Mouse (Mus musculus) lung, postnatal 4 days (tissue): Measurements from ENCODE around the gene Srsf1.
A peak's percentile ranks its signal among the peaks of the same experiment; 100 is the strongest.

Source experiments
- DNase-seq, 2 experiments: peaks; one replicate each; pipeline ENCODE4 v3.0.0; 2021

Gene Srsf1

GRCm38 (mm10) chr11:88076394-88076793 lies 29.2 kb downstream of the Srsf1 start:
- no peak for DNase-seq

GRCm38 (mm10) chr11:88083699-88084098 lies 36.5 kb downstream of the Srsf1 start:
- DNase-seq = no peak

DNA sequence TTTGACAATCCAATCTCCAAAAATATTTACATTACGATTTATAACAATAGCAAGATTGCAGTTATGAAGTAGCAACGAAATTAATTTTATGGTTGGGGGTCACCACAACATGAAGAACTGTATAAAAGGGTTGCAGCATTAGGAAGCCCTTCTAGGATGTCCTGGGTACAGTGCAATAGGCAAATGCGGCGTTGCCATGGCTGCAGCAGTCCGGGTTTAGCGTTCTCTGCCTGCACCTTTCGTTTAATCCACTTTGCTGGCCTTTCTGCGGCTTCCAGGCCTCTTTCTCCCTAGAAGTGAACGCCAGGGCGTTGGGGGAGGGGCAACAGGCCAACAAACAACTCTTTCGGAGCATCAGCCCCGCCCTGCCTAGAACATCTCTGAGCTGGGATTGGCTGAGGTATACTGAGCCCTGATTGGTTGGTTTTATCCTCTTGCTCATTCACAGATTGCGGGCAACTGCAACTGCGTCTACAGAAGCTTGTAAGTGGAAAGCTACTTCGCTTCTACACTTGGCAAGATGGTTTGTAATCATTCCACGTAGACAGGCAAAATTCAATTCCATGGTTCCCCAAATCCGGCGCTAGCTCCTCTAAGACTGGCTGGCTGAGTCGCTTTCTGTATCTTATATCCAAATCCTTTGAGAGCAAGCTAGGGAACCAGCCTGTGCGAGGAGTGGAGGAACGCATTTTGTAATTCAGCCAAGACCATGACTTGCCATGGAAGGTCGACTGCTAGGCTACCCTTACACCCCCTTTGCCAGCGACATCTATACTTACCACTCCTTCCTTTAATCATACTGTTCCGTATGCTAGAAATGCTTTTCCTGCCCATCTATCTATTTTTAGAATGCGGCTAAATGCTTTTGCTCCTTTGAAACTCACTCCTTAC lies 39.8 kb downstream of the Srsf1 start:
- DNase-seq = peak; percentile 89 to 92

GRCm38 (mm10) chr11:88089150-88089549 lies 42.0 kb downstream of the Srsf1 start:
- no peak for DNase-seq

DNA sequence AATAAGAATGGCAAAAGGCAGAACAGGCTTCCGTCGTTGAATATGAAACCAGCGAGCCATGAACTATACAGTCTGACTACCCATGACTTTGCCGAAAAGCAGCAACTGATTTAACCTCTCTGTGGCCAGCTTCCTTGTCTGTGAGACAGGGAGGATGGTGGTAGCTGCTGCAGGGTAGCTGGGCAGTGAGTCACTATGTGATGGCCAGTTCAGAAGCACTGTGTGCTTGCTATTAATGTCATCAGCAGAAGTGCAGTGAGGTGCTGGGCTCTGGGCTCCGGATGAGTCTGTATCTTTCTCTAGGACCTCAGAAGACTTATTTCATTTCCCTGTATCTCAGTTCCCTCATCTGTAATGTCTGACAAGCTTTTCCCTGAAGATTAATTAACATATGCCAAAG lies 43.1 kb downstream of the Srsf1 start:
- DNase-seq = no peak

DNA sequence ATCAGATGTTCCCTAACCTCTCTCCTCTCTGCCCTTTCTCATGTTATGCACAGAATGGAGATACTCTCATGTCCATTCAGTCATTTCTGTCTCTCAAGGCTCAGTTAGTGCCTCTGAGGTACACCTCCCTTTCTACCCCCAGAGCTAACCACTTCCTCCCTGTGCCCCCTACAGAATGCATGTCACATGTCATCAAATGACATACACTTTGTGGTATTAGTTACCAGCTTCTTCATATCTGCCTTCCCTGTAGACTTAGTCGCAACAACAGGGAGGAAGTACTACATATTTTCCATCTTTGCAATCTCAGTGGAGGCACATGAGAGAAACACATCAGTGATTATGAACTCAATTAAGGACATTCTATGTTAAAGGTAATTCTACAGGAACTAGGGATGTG lies 44.8 kb downstream of the Srsf1 start:
- no peak for DNase-seq

DNA sequence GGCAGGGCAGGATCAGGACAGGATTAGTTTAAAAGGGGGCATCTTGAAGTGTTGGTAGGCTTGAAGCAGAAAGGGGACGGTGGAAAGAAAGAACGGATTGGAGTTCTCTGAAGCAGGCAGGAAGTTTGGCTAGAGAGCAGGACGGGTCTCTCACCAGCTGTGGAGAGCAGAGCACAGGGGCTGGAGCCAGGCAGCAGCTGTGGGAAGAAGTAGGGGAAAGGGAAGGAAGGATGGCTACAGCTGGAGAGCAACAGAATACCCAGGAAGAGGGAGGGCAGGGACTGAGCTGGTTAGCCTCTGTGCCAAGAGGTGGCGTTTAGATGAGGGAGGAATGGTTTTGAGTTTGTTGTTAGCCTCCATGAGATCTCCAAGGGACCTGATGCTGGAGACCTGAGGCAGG lies 50.0 kb downstream of the Srsf1 start:
- peak; percentile 59 to 85 for DNase-seq

DNA sequence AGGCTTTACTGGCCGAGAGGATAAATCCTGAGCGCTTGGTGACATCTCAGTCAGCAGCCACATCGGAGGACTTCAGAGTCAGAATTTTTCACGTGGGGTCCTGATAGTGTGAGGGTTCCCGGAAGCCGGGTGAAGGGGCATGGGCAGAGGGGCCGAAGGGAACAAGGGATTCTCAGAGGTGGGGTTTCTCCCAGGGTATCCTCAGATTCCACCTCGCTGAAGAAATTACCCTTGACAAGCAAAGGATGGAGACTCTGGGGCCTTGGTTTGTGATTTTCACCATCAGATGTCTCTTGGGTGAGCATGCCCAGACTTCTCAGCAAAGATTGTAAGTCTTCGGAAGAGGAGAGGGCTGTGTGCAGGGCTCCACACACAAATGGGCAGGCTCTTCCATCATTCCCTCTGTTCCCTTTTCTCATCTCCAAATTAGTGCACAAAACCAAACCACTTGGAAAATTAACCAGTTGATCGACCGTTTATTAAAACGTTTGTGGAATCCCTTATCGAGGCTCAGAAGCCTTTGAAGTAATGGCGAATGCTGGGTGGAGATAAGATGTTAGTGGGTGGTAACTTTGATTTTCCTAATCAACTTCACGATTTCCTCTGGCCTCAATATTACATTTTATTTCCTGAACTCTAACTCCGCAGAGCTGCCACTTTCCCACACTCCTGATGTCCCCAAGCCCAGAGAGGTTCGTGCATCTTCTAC lies 51.0 kb downstream of the Srsf1 start, which contains the start of gene Cuedc1:
Gene Cuedc1 (plus strand): TSS at position 38 of the 709 bp plus-strand sequence.
- DNase-seq = no peak

DNA sequence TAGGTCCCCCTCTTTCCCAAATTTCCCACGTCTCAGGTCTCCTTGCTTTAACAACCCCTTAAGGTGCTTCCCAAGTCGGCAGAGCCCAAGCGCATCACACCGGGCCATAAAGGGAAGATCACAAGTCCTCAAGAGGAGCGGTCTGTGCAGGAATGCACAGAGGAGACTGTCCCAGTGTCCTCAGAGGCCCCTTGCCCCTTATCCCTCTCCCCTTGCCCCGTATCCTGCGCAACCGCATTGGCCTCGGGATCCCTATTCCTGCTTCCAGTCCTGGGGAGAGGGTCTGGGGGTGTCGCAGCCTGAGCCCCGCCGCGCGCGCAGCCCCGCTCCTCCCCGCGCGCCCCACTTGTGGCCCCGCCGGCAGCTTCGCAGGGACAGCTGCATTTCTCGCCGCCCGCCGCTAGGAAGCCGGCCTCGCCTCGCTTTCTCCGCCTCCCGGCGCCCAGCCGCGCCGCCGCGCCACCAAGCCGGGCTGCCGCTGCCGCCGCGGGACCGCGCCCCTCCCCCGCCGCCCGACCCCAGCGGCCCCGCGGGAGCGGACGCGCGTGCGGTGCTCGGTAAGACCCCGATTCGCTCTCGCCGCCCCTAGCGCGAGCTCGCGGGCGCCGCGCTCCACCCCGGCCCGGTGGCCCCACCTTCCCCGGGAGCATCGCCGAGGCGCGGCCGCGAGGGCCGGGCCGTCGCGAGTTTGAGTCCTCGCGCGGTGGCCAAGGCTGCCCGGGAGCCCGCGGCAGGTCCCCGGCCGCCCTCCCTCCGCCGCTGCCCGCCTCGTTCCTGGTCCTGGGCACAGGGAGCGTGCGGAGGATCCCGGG lies 51.8 kb downstream of the Srsf1 start:
- peak; percentile 87 to 89 for DNase-seq

GRCm38 (mm10) chr11:88099599-88100023 lies 52.4 kb downstream of the Srsf1 start:
- peak; percentile 76 to 84 for DNase-seq

DNA sequence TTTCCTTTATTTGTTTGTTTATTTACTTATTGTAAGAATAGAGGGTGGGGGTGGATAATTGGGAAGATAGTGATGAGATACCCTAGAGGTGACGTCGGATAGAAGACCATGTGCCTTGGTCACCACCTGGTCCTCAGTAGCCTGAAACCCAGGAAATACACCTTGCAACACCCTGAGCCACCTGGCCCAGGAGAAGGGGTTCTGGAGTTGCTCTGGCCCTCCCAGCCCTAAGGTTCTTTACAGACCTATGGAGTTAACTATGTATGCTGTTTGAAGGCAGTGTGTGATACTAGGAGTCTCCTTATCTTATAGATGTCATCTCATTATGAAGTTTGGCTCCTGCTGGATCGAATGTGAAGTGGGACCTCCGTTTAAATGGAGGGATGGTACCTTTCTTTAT lies 53.0 kb downstream of the Srsf1 start:
- DNase-seq = no peak
